Mouse (Mus musculus) embryonic facial prominence, embryonic 10.5 days (tissue): ENCODE measurements at regions not wholly inside any gene's neighbourhood (a gene's known extent, or its start where the extent isn't known, plus 50 kb on each side); places are given as distances from the start of the nearest gene placed in this dataset.

ENCODE experiments used
- DNase-seq: peaks from one replicate; pipeline ENCODE4 v3.0.0-alpha.2; 2017; ENCODE audit warnings: low spot score
- H3K27ac ChIP-seq: fragments of 300-500 bp; sonication (generic); replicated peaks from 2 replicates; pipeline ENCODE4 v1.5.1; 2016; ENCODE audit warnings: mild to moderate bottlenecking
- H3K27me3 ChIP-seq: fragments of 300-500 bp; sonication (generic); replicated peaks from 2 replicates; pipeline ENCODE4 v1.6.1; 2016; ENCODE audit warnings: low read depth, mild to moderate bottlenecking; ENCODE audit not compliant: poor library complexity, severe bottlenecking
- H3K36me3 ChIP-seq: fragments of 300-500 bp; sonication (generic); replicated peaks from 2 replicates; pipeline ENCODE4 v1.6.1; 2016; ENCODE audit warnings: mild to moderate bottlenecking, moderate library complexity
- H3K4me1 ChIP-seq: fragments of 300-500 bp; sonication (generic); 2 replicates; pipeline ENCODE4 v1.6.1; 2016
- H3K4me3 ChIP-seq: fragments of 300-500 bp; sonication (generic); 2 replicates; pipeline ENCODE4 v1.5.1; 2016; ENCODE audit warnings: mild to moderate bottlenecking, moderate library complexity
- H3K9me3 ChIP-seq: fragments of 300-500 bp; sonication (generic); 2 replicates; pipeline ENCODE4 v1.6.1; 2016; ENCODE audit warnings: mild to moderate bottlenecking
- WGBS: fragments of 180-500 bp; shearing (Covaris S2); methylation state at CpG from one replicate; pipeline ENCODE4 v1.1.7; 2016; 5-methylcytosine and 5-hydroxymethylcytosine counted together

GRCm38 (mm10) chr4:68284845-68285244 lies 669.4 kb downstream of the Brinp1 start:
- Histone ChIP-seq H3K36me3 (no peaks in the 10 kb centered on the region), H3K9me3 (no peaks in the 10 kb centered on the region), H3K4me3 (no peak overlapping the region), H3K27ac (no peak overlapping the region), H3K4me1 (no peaks in the 10 kb centered on the region), H3K27me3 (no peaks in the 10 kb centered on the region)
- WGBS, result 40% methylated on average over 1 of the region's 1 CpGs
- DNase-seq, result peak; percentile 8

GRCm38 (mm10) chr4:68280903-68281302 lies 673.3 kb downstream of the Brinp1 start:
- Histone ChIP-seq H3K27ac (no peak overlapping the region), H3K9me3 (no peaks in the 10 kb centered on the region), H3K36me3 (no peaks in the 10 kb centered on the region), H3K4me3 (no peak overlapping the region), H3K4me1 (no peaks in the 10 kb centered on the region), H3K27me3 (no peaks in the 10 kb centered on the region)
- 96% methylated on average over 1 of the region's 1 CpGs for WGBS
- DNase-seq, result no peak

GRCm38 (mm10) chr4:68275063-68275708 lies 679.0 kb downstream of the Brinp1 start:
- no peak for DNase-seq
- H3K27ac ChIP-seq, result no peak overlapping the region
- H3K4me1 ChIP-seq, result no peaks in the 10 kb centered on the region
- no peak overlapping the region for H3K4me3 ChIP-seq
- no peaks in the 10 kb centered on the region for H3K9me3 ChIP-seq
- no peaks in the 10 kb centered on the region for H3K27me3 ChIP-seq
- no peaks in the 10 kb centered on the region for H3K36me3 ChIP-seq
- 87% methylated on average over 3 of the region's 3 CpGs for WGBS
